Mouse (Mus musculus): Measurements from ENCODE around the gene Gm17467.
"Not testable (repeated sequence)": the region's sequence is repeated elsewhere in the genome, so short reads cannot be mapped to it uniquely, and the experiment has no call there.

Gene Gm17467

DNA sequence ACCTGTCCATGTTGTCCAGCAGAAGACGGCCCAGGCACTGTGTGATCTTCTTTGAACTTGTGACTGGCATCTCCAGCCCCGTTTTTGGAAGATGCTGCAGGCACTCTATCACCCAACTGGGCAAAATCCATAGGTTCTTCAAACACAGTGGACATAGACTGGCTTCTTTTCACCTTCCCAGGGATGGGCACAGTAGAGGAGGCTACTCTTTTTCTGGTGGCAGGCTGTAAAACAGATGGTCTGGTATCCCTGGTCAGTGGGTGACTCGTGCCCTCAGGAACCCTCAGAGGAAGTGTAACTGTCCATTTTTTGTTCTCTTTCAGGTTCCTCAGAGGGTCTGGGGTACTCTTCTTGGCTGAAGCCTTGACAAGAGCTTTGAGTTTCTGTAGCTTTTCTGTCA, at the start of gene Gm17467:
Gene Gm17467 (minus strand): TSS at position 101 of the 400 bp plus-strand sequence.
- DNase-seq: not testable (repeated sequence)

All from cerebellum, adult 18-20 months (tissue).